Mouse (Mus musculus): ENCODE measurements around the gene Vil1. TPM values are rescaled to one million over a fixed set of nuclear protein-coding genes. Genes with fewer than 3 reads are reported as not detected.

Gene Vil1
- polyA plus RNA-seq, 1 experiment from 2014 or later = 0.32 TPM

DNA sequence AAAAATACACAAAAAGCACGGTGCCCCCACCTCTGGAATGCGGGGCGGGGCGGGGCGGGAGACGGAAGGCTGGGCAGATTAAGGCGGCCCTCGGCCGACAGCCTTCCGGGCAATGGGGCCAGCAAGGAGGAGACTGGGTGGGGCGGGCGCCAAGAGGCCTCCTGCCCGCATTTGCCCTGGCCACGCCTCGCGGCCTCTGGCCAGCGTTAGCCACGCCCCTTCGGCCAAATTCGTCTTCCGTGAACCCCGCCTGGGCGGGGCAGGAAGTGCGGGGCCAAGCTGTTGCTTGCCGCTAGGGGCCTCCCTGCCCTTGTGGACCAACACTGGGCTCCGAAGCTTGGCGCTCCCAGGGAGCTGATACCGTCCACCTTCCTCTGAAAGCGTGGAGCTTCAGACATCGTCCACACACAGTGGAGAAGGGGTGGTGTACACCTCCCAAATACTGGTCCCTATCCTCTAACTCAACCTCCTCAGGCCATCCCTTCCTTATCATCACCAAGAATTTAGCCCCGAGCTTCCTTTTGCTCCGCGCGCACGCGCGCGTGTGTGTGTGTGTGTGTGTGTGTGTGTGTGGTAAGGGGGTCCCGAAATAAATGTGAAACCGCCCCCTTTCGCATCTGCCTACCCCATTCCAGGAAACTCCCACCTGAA is 11.8 kb upstream of the Vil1 start:
- Histone ChIP-seq H3K36me3 (replicated peaks) (peaks cover 20% of the 10 kb centered on the region), H3K27me3 (no peaks in the 10 kb centered on the region), H3K4me3 (replicated peaks) (peak overlapping the region; percentile 45), H3K9ac (peak overlapping the region; percentile 44), H3K9me3 (no peaks in the 10 kb centered on the region), H3K4me2 (peak overlapping the region; percentile 77), H3K4me1 (peaks cover 20% of the 10 kb centered on the region), H3K27ac (peak overlapping the region; percentile 57)
- WGBS = under 1% methylated on average over 41 of the region's 41 CpGs
- ATAC-seq (ENCODE audit: low FRiP score) = peak; percentile 89

DNA sequence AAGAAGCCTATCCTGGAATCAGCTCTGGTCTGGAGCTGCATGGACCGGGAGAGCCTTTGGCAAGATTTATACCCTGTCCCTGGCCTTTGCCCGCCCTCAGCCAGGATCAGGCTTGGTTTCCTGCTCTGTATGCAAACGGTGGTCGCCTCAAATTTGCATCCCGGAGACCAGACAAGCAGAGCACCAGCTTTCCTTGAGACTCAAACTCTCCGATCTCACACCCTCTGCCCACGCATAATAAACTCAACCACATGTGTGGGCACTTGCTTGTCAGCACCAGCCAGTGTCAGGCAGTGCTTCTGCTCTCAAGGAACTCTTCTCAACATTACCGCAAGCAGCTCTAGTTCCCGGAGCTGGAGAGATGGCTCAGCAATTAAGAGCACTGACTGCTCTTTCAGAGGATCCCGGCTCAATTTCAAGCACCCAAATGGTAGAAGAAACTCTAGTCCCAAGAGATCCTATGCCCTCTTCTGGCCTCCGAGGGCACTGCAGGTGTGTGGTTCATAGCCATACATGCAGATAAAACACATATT is 11.2 kb upstream of the Vil1 start:
- peak; percentile 42; the same call in 1 of the 2 replicates for ATAC-seq (ENCODE audit: low FRiP score)
- Histone ChIP-seq H3K9me3 (no peaks in the 10 kb centered on the region), H3K27ac (peak overlapping the region; percentile 57), H3K4me3 (replicated peaks) (peak overlapping the region; percentile 45), H3K4me1 (peaks cover 14% of the 10 kb centered on the region), H3K9ac (peak overlapping the region; percentile 44; the same call in 1 of the 2 replicates), H3K36me3 (replicated peaks) (peaks cover 20% of the 10 kb centered on the region), H3K27me3 (no peaks in the 10 kb centered on the region), H3K4me2 (peak overlapping the region; percentile 77)
- WGBS = 5% methylated on average over 11 of the region's 11 CpGs

DNA sequence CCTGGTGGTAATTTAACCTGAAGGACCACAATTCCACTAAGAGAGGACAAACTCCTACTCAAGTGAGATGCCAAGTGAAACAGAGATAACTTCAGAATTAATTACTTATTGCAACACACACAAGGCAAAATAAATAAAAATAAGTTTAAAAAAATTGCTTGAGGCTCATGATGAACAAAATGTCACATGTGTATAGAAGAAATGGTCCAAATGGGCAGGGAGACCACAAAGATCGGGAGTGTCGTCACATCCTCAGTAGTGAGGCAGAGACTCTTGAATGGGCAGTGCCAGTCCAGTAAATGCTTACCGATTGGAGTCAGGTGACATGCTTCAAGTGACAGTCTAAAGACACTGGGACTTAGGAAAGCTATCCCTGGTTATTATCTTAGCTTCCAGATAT is 8.6 kb upstream of the Vil1 start:
- no peaks in the 10 kb centered on the region for H3K36me3 ChIP-seq (replicated peaks)
- no peak overlapping the region for H3K27ac ChIP-seq
- no peak overlapping the region for H3K4me2 ChIP-seq
- WGBS = 86% methylated on average over 3 of the region's 3 CpGs
- ATAC-seq (ENCODE audit: low FRiP score) = no peak
- peaks cover 8% of the 10 kb centered on the region; the same call in 1 of the 2 replicates for H3K4me1 ChIP-seq
- H3K9ac ChIP-seq = no peak overlapping the region
- H3K9me3 ChIP-seq = no peaks in the 10 kb centered on the region
- no peak overlapping the region for H3K4me3 ChIP-seq (replicated peaks)
- H3K27me3 ChIP-seq = no peaks in the 10 kb centered on the region

DNA sequence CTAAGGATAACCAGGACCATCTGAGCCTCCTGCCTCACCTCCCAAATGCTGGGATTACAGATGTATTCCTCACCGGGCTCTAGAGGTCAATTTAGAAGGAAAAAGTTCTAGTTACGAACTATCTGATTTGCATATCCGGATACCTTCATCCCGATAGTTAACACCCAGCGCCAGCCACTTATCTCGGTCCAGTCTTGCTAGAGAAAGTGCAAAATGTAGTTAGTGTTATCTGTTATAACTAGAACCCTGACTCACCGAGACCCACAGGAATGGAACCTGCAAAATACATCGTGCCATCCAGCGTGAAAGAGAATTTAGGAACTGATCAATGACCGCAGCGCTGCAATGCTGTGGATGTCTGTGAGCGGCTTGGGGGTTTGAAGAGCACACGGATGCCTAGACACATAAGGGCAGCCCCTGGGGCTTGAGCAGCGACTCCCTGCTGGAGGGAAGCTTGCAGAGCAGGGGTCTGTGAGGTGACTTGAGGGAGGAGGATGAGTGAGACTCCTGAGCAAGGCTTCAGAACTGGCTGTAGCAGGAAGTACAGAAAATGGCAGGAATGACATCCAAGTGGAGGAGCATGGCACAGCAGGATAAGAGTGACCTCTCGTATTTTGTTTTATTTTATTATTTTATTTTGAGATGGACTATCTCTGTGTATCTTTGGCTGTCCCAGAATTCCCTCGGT is 8.0 kb upstream of the Vil1 start:
- no peak overlapping the region for H3K27ac ChIP-seq
- no peak for ATAC-seq (ENCODE audit: low FRiP score)
- H3K4me1 ChIP-seq = peaks cover 8% of the 10 kb centered on the region; the same call in 1 of the 2 replicates
- H3K4me2 ChIP-seq = no peak overlapping the region
- WGBS = 61% methylated on average over 16 of the region's 16 CpGs
- no peak overlapping the region for H3K9ac ChIP-seq
- no peak overlapping the region for H3K4me3 ChIP-seq (replicated peaks)
- H3K36me3 ChIP-seq (replicated peaks) = no peaks in the 10 kb centered on the region
- no peaks in the 10 kb centered on the region for H3K27me3 ChIP-seq
- H3K9me3 ChIP-seq = no peaks in the 10 kb centered on the region

DNA sequence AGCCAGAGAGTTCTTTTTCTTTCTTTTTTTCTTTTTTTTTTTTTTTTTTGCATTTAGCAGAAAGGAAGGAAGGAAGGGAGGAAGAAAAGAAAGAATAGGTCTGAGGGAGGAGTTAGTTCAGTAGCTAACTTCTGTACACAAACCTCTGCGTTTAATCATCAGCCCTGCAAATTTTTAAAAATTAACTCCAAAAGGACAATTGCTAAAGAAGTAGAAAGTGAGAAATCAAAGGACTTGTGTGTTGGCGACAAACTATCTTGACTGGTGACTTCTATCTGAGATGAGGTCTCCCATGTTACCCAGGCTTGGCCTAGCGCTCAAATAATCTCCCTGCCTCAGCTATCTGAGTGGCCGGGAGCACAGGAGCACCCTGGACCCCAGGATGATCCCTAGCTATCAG is 5.0 kb upstream of the Vil1 start:
- Histone ChIP-seq H3K9me3 (no peaks in the 10 kb centered on the region), H3K27me3 (no peaks in the 10 kb centered on the region), H3K4me2 (no peak overlapping the region), H3K27ac (no peak overlapping the region), H3K4me3 (replicated peaks) (no peak overlapping the region), H3K4me1 (no peaks in the 10 kb centered on the region), H3K9ac (no peak overlapping the region), H3K36me3 (replicated peaks) (no peaks in the 10 kb centered on the region)
- ATAC-seq (ENCODE audit: low FRiP score) = no peak
- WGBS = 93% methylated on average over 4 of the region's 4 CpGs

DNA sequence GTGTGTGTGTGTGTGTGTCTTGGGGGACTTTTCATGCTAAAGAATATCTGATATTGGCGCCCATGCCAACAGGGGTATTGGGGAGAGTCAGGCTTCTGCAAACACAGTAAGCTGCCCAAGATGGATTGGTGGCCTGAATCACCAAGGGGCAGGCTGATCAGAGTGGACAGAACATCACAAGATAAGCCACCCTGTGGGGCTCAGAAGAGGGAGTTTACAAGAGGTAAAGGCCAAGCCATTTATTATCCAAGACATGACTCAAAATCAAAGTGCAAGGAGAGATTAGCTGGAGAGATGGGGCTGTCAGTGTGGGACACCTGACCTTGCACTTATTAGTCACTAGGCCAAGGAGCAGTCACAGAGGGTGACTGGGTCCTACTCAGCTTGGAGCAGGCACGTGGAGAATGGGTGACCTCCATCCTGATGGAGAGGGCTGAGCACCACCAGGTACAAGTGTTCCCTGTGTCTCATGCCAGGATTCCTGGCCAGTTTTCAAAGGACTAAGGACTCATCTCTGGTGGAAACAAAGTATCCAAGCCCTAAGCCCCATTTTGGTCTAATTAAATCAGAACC is 2.7 kb downstream of the Vil1 start:
- Histone ChIP-seq H3K36me3 (replicated peaks) (no peaks in the 10 kb centered on the region), H3K4me3 (replicated peaks) (no peak overlapping the region), H3K27me3 (no peaks in the 10 kb centered on the region), H3K4me1 (no peaks in the 10 kb centered on the region), H3K4me2 (no peak overlapping the region), H3K9ac (no peak overlapping the region), H3K9me3 (no peaks in the 10 kb centered on the region), H3K27ac (no peak overlapping the region)
- ATAC-seq (ENCODE audit: low FRiP score) = no peak
- 49% methylated on average over 2 of the region's 2 CpGs for WGBS

DNA sequence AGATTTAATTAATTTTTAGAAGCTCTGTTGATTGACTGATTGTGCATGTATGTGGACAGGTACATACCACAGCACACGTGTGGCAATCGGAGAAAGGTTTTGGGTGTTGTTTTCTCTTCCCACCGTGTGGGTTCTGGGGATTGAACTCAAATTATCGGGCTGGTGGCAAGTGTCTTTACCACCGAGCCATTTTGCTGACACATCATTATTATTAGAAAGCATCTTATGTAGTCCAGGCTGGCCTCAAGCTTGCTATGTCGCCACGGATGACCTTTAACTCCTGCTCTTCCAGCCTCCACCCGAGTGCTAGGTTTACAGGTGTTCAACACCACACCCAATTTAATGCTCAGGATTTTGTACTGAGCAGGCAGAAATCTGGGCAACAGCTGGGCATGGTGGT is 3.5 kb downstream of the Vil1 start:
- Histone ChIP-seq H3K27ac (no peak overlapping the region), H3K27me3 (no peaks in the 10 kb centered on the region), H3K4me3 (replicated peaks) (no peak overlapping the region), H3K9ac (no peak overlapping the region), H3K4me1 (no peaks in the 10 kb centered on the region), H3K36me3 (replicated peaks) (no peaks in the 10 kb centered on the region), H3K4me2 (no peak overlapping the region), H3K9me3 (no peaks in the 10 kb centered on the region)
- WGBS = 89% methylated on average over 8 of the region's 8 CpGs
- no peak for ATAC-seq (ENCODE audit: low FRiP score)

DNA sequence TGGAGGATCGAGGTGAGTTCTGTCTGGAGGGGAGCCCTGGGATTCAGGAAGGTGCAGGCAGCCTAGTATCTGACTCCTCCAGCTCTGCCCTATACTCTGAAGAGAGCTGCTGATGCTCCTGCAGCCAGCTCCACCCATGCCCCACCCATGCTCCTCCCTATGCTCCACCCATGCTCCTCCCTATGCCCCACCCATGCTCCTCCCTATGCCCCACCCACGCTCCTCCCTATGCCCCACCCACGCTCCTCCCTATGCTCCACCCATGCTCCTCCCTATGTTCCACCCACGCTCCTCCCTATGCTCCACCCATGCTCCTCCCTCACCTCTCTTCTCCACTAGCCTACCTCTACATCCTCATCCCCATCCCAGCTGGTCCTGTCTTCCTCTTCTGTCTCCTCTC is 6.0 kb downstream of the Vil1 start:
- no peaks in the 10 kb centered on the region for H3K36me3 ChIP-seq (replicated peaks)
- no peak overlapping the region for H3K4me2 ChIP-seq
- 49% methylated on average over 4 of the region's 4 CpGs for WGBS
- H3K27me3 ChIP-seq = no peaks in the 10 kb centered on the region
- no peak overlapping the region for H3K27ac ChIP-seq
- ATAC-seq (ENCODE audit: low FRiP score) = no peak
- H3K4me3 ChIP-seq (replicated peaks) = no peak overlapping the region
- H3K4me1 ChIP-seq = 0 out of 2 replicates have a peak, but pooled peaks cover 2% of the 10 kb centered on the region
- no peak overlapping the region for H3K9ac ChIP-seq
- H3K9me3 ChIP-seq = no peaks in the 10 kb centered on the region

DNA sequence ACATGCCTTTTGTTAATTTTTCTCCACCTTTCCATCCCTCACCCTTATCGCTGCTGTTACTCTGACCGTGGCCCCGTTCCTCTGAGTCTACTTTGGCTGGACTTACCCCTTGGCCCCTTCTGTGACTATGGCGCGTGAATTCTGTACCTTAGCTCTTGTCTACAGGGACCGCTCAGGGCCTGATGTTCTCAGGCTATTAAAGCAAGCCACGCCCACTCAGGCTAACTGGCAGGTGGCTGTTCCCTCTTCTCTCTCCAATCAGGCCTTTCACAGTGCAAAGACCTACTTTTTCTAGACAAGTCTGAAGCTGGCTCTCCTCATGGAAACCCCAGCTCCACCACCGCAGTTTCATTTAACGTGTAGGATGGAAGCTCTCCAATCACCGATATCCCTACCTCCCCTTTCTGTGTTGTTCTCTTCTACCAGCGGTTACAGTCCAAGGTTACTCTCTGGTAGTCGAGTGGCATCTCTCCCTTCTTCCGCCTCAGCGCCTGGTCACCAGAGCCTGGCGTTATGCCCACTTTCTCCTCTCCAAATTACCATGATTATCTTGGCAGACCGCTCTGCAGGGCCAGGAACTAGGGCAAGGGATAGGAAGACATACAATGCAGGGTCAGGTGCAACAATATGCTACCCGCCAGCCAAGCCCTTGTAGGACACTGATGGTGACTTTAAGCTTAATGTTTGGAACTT is 9.7 kb downstream of the Vil1 start:
- no peak for ATAC-seq (ENCODE audit: low FRiP score)
- WGBS = 84% methylated on average over 17 of the region's 17 CpGs

DNA sequence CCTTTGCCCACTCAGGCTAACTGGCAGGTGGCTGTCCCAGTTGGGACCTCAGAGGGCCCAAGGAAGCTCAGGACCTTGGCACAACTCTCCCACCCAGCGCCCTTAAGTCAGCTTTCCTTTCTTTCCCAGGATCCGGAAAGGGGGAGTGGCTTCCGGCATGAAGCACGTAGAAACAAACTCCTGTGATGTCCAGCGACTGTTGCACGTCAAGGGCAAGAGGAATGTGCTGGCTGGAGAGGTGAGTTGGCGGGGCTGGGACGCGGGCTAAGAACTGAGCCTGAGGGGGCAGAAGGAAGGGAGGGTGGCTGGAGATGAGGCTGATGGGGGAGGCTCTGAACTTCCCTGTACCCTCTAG is 10.2 kb downstream of the Vil1 start:
- no peak overlapping the region for H3K4me3 ChIP-seq (replicated peaks)
- WGBS = 77% methylated on average over 9 of the region's 9 CpGs
- H3K9me3 ChIP-seq = no peaks in the 10 kb centered on the region
- H3K27me3 ChIP-seq = no peaks in the 10 kb centered on the region
- no peak overlapping the region for H3K27ac ChIP-seq
- H3K4me2 ChIP-seq = no peak overlapping the region
- no peak for ATAC-seq (ENCODE audit: low FRiP score)
- 0 out of 2 replicates have a peak, but pooled peaks cover 2% of the 10 kb centered on the region for H3K4me1 ChIP-seq
- H3K36me3 ChIP-seq (replicated peaks) = no peaks in the 10 kb centered on the region
- no peak overlapping the region for H3K9ac ChIP-seq

More for the DNA sequence above, 9.7 kb downstream of the Vil1 start:
- H3K27me3 ChIP-seq = no peaks in the 10 kb centered on the region
- no peak overlapping the region for H3K4me2 ChIP-seq
- no peaks in the 10 kb centered on the region for H3K36me3 ChIP-seq (replicated peaks)
- no peak overlapping the region for H3K27ac ChIP-seq
- H3K4me3 ChIP-seq (replicated peaks) = no peak overlapping the region
- no peaks in the 10 kb centered on the region for H3K9me3 ChIP-seq
- 0 out of 2 replicates have a peak, but pooled peaks cover 2% of the 10 kb centered on the region for H3K4me1 ChIP-seq
- H3K9ac ChIP-seq = no peak overlapping the region

DNA sequence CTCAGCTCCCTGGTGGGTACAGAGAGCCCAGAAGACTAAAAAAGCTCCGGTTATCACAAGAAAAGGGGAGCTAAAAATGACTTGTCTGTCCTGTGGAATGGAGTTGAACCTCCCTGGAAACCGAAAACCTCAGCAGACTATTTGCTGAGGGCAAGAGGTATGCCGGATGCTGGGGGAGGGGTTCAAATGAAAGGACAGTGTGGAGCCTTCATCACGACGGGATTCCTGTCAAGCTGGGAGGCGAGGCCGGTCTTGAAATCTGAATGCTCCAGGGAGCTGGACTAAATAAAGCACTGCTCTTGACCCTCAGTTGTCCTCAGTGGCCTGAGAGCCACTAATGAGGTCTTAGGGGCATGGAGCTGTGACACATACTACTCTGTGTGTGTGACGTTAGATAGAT is 14.0 kb downstream of the Vil1 start:
- no peak overlapping the region for H3K4me2 ChIP-seq
- H3K36me3 ChIP-seq (replicated peaks) = no peaks in the 10 kb centered on the region
- 38% methylated on average over 8 of the region's 8 CpGs for WGBS
- H3K9ac ChIP-seq = no peak overlapping the region
- no peak overlapping the region for H3K27ac ChIP-seq
- H3K4me3 ChIP-seq (replicated peaks) = no peak overlapping the region
- H3K9me3 ChIP-seq = no peaks in the 10 kb centered on the region
- 0 out of 2 replicates have a peak, but pooled peaks cover 2% of the 10 kb centered on the region for H3K4me1 ChIP-seq
- ATAC-seq (ENCODE audit: low FRiP score) = no peak
- no peaks in the 10 kb centered on the region for H3K27me3 ChIP-seq

DNA sequence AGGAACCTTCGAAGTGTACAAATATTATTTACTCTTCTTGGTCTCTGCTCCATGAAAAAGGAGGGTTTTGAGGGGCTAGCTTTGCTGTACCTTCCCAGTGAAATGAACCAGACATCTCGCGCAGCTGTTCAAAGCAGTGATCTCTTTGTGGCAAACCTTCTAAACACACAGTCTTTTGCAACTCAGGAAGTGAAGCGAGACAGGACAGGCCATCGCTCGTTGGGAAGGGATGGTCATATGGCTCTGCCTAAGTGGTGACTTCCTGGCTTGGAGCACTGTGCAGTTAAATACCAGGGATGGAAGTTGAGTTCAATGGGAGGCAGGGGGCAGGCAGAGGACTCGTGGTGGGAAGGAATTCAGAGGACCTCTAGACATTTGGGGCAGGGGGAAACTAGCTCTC is 16.7 kb downstream of the Vil1 start:
- Histone ChIP-seq H3K27me3 (no peaks in the 10 kb centered on the region), H3K27ac (no peak overlapping the region), H3K9ac (no peak overlapping the region), H3K4me1 (no peaks in the 10 kb centered on the region), H3K36me3 (replicated peaks) (no peaks in the 10 kb centered on the region), H3K9me3 (no peaks in the 10 kb centered on the region), H3K4me2 (no peak overlapping the region), H3K4me3 (replicated peaks) (no peak overlapping the region)
- 88% methylated on average over 7 of the region's 7 CpGs for WGBS
- no peak for ATAC-seq (ENCODE audit: low FRiP score)
